Mouse (Mus musculus) E14TG2a.4 (cell line): ENCODE data around the gene Eddm3b.
"Not testable (repeated sequence)": the region's sequence is repeated elsewhere in the genome, so short reads cannot be mapped to it uniquely, and the experiment has no call there.

Experiments used
- H3K27me3 ChIP-seq: 2 replicates; pipeline ENCODE4 v1.6.1; 2014; ENCODE audit warnings: low read length, control low read depth; ENCODE audit not compliant: insufficient read depth
- H3K36me3 ChIP-seq: 2 replicates; pipeline ENCODE4 v1.6.1; 2014; ENCODE audit warnings: low read length, control low read depth; ENCODE audit not compliant: insufficient read depth
- H3K4me1 ChIP-seq: replicated peaks from 2 replicates; pipeline ENCODE4 v1.6.1; 2014; ENCODE audit warnings: low read depth, low read length, control low read depth
- H3K4me3 ChIP-seq: replicated peaks from 2 replicates; pipeline ENCODE4 v1.5.1; 2014; ENCODE audit warnings: mild to moderate bottlenecking, low read length
- H3K9me3 ChIP-seq: 2 replicates; pipeline ENCODE4 v1.6.1; 2014; ENCODE audit warnings: low read length, control low read depth
- CTCF ChIP-seq: conservative IDR thresholded peaks from 2 replicates; pipeline ENCODE4 v1.5.1; 2014; ENCODE audit warnings: low read length
- NANOG ChIP-seq: IDR thresholded peaks from 2 replicates; pipeline ENCODE4 v1.6.1; 2014; ENCODE audit warnings: borderline replicate concordance, low read length, mixed read lengths
- POU5F1 ChIP-seq: IDR thresholded peaks from 2 replicates; pipeline ENCODE4 v1.6.1; 2014; ENCODE audit warnings: low read length, borderline replicate concordance

Eddm3b gene

GRCm38 (mm10) chr14:51090921-51091900, 23.0 kb upstream of the Eddm3b start, which contains the start of the genes Rnase4 and Ang:
Rnase4 (plus strand) TSS chr14:51091077.
Ang (plus strand) TSS chr14:51091150.
- no peak for TF ChIP-seq NANOG
- no peak for TF ChIP-seq POU5F1
- TF ChIP-seq CTCF, result no peak
- Histone ChIP-seq H3K27me3 (no peaks in the 10 kb centered on the region), H3K36me3 (no peaks in the 10 kb centered on the region), H3K4me1 (peaks cover 18% of the 10 kb centered on the region), H3K4me3 (peak within 1 kb of the TSS; percentile 89), H3K9me3 (no peaks in the 10 kb centered on the region)

GRCm38 (mm10) chr14:51092073-51092620, 22.1 kb upstream of the Eddm3b start:
- TF ChIP-seq CTCF (no peak), NANOG (no peak), POU5F1 (no peak)
- no peaks in the 10 kb centered on the region for H3K36me3 ChIP-seq
- peaks cover 18% of the 10 kb centered on the region for H3K4me1 ChIP-seq
- no peaks in the 10 kb centered on the region for H3K27me3 ChIP-seq
- no peaks in the 10 kb centered on the region for H3K9me3 ChIP-seq
- no peak overlapping the region for H3K4me3 ChIP-seq

DNA sequence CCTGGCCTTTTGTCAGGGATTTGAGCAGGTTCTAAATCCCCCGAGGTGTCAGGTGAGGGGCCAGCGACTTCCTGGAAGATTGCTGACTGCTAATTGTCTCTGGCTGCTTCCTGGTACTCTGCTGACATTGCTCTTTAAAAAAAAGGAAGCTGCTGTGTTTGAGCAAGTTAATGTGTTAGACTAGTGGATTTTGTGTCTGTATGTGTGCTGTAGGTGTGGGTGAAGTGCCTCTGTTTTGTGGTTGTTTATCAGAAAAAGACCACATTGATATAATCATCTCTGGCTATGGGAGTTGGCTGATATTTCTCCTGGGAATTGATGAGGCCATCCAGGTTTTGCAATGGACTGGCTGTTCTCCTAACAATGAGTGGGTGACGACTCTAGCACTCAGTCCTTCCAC, 20.7 kb upstream of the Eddm3b start:
- TF ChIP-seq POU5F1 (no peak), CTCF (no peak), NANOG (no peak)
- no peak overlapping the region for H3K4me3 ChIP-seq
- H3K9me3 ChIP-seq, result no peaks in the 10 kb centered on the region
- H3K4me1 ChIP-seq, result peaks cover 13% of the 10 kb centered on the region
- H3K27me3 ChIP-seq, result no peaks in the 10 kb centered on the region
- H3K36me3 ChIP-seq, result no peaks in the 10 kb centered on the region

GRCm38 (mm10) chr14:51094096-51094875, 19.9 kb upstream of the Eddm3b start:
- Histone ChIP-seq H3K27me3 (no peaks in the 10 kb centered on the region), H3K4me3 (no peak overlapping the region), H3K36me3 (no peaks in the 10 kb centered on the region), H3K9me3 (no peaks in the 10 kb centered on the region), H3K4me1 (peaks cover 13% of the 10 kb centered on the region)
- TF ChIP-seq POU5F1, result no peak
- TF ChIP-seq CTCF, result no peak
- TF ChIP-seq NANOG, result no peak

DNA sequence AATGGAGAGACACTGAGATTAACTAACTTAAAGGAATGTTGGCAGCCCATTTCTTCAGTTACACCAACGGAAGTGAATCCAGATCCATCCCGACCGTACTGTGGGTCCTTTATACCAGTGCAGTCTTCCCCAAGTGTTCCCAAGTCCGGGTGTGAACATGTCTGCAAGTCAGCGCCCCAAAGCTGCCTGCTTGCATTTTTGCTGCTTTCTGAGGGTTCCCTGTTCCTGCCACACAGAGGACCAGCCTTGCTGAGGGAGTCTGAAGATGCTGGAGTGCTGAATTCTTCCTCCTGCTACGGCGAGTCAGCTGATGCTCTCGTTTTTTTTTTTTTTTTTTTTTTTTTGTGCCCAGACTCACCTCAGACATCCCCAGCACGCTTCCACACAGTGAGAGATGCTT, 19.3 kb upstream of the Eddm3b start:
- H3K4me3 ChIP-seq, result no peak overlapping the region
- H3K36me3 ChIP-seq, result no peaks in the 10 kb centered on the region
- no peak for TF ChIP-seq POU5F1
- TF ChIP-seq CTCF, result no peak
- no peak for TF ChIP-seq NANOG

GRCm38 (mm10) chr14:51095736-51096524, 18.3 kb upstream of the Eddm3b start:
- no peaks in the 10 kb centered on the region for H3K9me3 ChIP-seq
- no peaks in the 10 kb centered on the region for H3K36me3 ChIP-seq
- TF ChIP-seq CTCF (no peak), POU5F1 (no peak), NANOG (no peak)
- no peak overlapping the region for H3K4me3 ChIP-seq
- H3K4me1 ChIP-seq, result peaks cover 13% of the 10 kb centered on the region
- no peaks in the 10 kb centered on the region for H3K27me3 ChIP-seq

More for the DNA sequence above, 19.3 kb upstream of the Eddm3b start:
- Histone ChIP-seq H3K4me1 (peaks cover 13% of the 10 kb centered on the region), H3K9me3 (no peaks in the 10 kb centered on the region), H3K27me3 (no peaks in the 10 kb centered on the region)

GRCm38 (mm10) chr14:51098300-51098699, 15.9 kb upstream of the Eddm3b start:
- H3K4me3 ChIP-seq, H3K9me3 ChIP-seq: not testable (repeated sequence)
- TF ChIP-seq CTCF, result 0 out of 2 replicates have a peak, but pooled peaks have one; percentile 11

DNA sequence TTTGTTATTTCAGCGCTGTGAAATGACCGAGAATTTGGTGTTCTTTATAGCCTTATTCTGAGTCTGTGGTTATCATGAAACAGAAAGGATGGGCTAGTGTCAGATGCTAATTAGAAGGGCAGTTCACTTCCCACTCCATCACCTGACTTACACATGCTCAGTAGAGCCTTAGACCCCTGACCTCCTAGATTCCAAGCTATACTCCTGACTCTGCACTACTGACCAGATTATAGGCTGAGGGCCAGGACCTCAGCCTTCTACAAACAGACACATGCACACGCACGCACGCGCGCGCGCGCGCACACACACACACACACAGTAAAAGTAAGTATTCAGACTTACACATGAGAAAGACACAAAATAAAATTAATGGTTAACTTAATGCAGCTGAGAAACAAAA, 15.3 kb upstream of the Eddm3b start:
- no peaks in the 10 kb centered on the region; the same call in 1 of the 2 replicates for H3K4me1 ChIP-seq
- no peak overlapping the region for H3K4me3 ChIP-seq
- TF ChIP-seq POU5F1, result no peak
- TF ChIP-seq CTCF, result no peak
- TF ChIP-seq NANOG, result no peak
- H3K27me3 ChIP-seq, result no peaks in the 10 kb centered on the region
- H3K36me3 ChIP-seq, result no peaks in the 10 kb centered on the region
- no peaks in the 10 kb centered on the region for H3K9me3 ChIP-seq

More at GRCm38 (mm10) chr14:51098300-51098699, 15.9 kb upstream of the Eddm3b start:
- H3K27me3 ChIP-seq, H3K36me3 ChIP-seq, H3K4me1 ChIP-seq: not testable (repeated sequence)
